Mouse (Mus musculus): ENCODE measurements around the gene Gm17581.
"Not testable (repeated sequence)": the region's sequence is repeated elsewhere in the genome, so short reads cannot be mapped to it uniquely, and the experiment has no call there.

Gene Gm17581

GRCm38 (mm10) chr2:155742211-155742610, 6.5 kb upstream of the Gm17581 start:
- in situ Hi-C loops (cut with MboI; ENCODE audit: low sequenced_read_pairs): no loop called here

GRCm38 (mm10) chr2:155737803-155738202, 2.1 kb upstream of the Gm17581 start:
- in situ Hi-C loops (cut with MboI; ENCODE audit: low sequenced_read_pairs): no loop called here

GRCm38 (mm10) chr2:155736936-155737335, 1.3 kb upstream of the Gm17581 start:
- in situ Hi-C loops (cut with MboI; ENCODE audit: low sequenced_read_pairs): no loop called here

- in situ Hi-C loops (cut with MboI; ENCODE audit: low sequenced_read_pairs): no loop called here
Observed at GRCm38 (mm10) chr2:155735080-155735479, 586 bp downstream of the Gm17581 start.

GRCm38 (mm10) chr2:155729158-155729645, 6.5 kb downstream of the Gm17581 start, which contains the start of gene Edem2:
TSS of gene Edem2 (minus strand) at chr2:155729475.
- in situ Hi-C loops (cut with MboI; ENCODE audit: low sequenced_read_pairs): no loop called here

- in situ Hi-C loops (cut with MboI; ENCODE audit: low sequenced_read_pairs): no loop called here
Observed at GRCm38 (mm10) chr2:155728742-155729141, 6.9 kb downstream of the Gm17581 start.

- in situ Hi-C loops (cut with MboI; ENCODE audit: low sequenced_read_pairs): no loop called here
Observed at GRCm38 (mm10) chr2:155727764-155728395, 7.8 kb downstream of the Gm17581 start.

- in situ Hi-C loops (cut with MboI; ENCODE audit: low sequenced_read_pairs): no loop called here
Observed at GRCm38 (mm10) chr2:155726302-155726701, 9.4 kb downstream of the Gm17581 start.

- in situ Hi-C loops (cut with MboI; ENCODE audit: low sequenced_read_pairs): no loop called here
Observed at GRCm38 (mm10) chr2:155724526-155724925, 11.1 kb downstream of the Gm17581 start.

- in situ Hi-C loops (cut with MboI; ENCODE audit: low sequenced_read_pairs): no loop called here
Observed at GRCm38 (mm10) chr2:155724036-155724435, 11.6 kb downstream of the Gm17581 start.

GRCm38 (mm10) chr2:155720585-155720984, 15.1 kb downstream of the Gm17581 start:
- in situ Hi-C loops (cut with MboI; ENCODE audit: low sequenced_read_pairs): no loop called here

- in situ Hi-C loops (cut with MboI; ENCODE audit: low sequenced_read_pairs): no loop called here
Observed at GRCm38 (mm10) chr2:155717082-155717990, 18.3 kb downstream of the Gm17581 start.

- in situ Hi-C loops (cut with MboI; ENCODE audit: low sequenced_read_pairs): no loop called here
Observed at GRCm38 (mm10) chr2:155710557-155710956, 25.1 kb downstream of the Gm17581 start.

- in situ Hi-C loops (cut with MboI; ENCODE audit: low sequenced_read_pairs): no loop called here
Observed at GRCm38 (mm10) chr2:155707251-155707650, 28.4 kb downstream of the Gm17581 start.

- in situ Hi-C loops (cut with MboI; ENCODE audit: low sequenced_read_pairs): no loop called here
Observed at GRCm38 (mm10) chr2:155703630-155704029, 32.0 kb downstream of the Gm17581 start.

GRCm38 (mm10) chr2:155701399-155701919, 34.2 kb downstream of the Gm17581 start:
- in situ Hi-C loops (cut with MboI; ENCODE audit: low sequenced_read_pairs): no loop called here

GRCm38 (mm10) chr2:155698443-155698842, 37.2 kb downstream of the Gm17581 start:
- in situ Hi-C loops (cut with MboI; ENCODE audit: low sequenced_read_pairs): not testable (repeated sequence)

GRCm38 (mm10) chr2:155696851-155697250, 38.8 kb downstream of the Gm17581 start:
- in situ Hi-C loops (cut with MboI; ENCODE audit: low sequenced_read_pairs): no loop called here

- in situ Hi-C loops (cut with MboI; ENCODE audit: low sequenced_read_pairs): no loop called here
Observed at GRCm38 (mm10) chr2:155696091-155696558, 39.5 kb downstream of the Gm17581 start.

GRCm38 (mm10) chr2:155695316-155695715, 40.4 kb downstream of the Gm17581 start:
- in situ Hi-C loops (cut with MboI; ENCODE audit: low sequenced_read_pairs): no loop called here

- in situ Hi-C loops (cut with MboI; ENCODE audit: low sequenced_read_pairs): no loop called here
Observed at GRCm38 (mm10) chr2:155694564-155694963, 41.1 kb downstream of the Gm17581 start.
